Mouse (Mus musculus): ENCODE results near the gene Rapgef4.

The Rapgef4 gene

DNA sequence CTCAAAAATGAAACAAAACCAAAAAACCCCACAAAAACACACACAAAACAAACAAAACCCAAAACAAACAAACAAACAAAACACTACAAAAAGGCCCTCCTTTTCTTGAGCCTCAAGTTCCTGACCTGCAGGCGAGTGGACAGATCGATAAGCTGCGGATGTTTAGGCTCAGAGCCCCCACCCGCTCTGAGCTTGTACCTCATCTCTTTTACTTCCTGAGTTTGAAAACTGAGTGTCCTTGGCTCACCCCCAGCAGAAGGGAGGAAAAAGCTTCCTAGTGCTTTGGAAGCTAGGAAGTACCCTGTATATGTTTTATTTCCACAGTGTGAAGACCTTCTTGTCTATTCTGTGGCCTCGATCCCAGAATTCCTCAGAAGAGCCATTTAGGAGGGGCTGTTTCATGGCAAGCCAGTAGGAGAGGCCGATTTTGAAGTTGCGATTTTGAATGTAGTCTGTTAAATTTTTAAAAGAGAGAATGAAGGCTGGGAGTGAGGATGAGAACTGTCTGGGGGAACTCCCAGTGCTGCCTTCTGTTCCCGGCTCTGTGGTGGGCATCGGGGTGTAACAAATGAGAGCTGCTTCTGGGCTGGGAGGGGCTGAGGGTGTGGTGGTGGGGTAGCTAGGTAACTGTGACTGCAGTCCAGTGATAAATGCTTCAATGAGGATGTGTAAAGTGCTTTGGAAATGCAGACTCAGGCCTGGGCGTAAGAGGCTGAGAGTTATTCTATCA lies 2.0 kb downstream of the Rapgef4 start:
- DNase-seq (ENCODE audit: low spot score): no peak

DNA sequence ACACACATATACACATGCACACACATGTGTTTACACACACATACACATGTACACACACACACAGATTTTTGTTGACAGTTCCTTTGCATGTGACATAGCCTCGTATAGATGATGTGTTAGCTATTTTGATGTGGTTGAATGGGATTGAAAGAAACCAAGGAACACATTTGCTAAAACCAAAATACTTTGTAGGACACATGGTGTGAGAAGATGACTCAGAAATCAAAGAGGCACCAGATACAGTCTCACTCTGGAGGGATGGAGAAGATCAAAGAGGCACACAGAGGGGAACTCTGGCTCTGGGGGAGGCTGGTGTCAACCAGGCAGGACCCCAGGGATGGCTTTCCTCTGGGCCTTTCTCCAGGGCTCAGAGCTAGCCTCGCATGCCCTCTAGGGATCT lies 4.7 kb downstream of the Rapgef4 start:
- DNase-seq (ENCODE audit: low spot score): no peak

DNA sequence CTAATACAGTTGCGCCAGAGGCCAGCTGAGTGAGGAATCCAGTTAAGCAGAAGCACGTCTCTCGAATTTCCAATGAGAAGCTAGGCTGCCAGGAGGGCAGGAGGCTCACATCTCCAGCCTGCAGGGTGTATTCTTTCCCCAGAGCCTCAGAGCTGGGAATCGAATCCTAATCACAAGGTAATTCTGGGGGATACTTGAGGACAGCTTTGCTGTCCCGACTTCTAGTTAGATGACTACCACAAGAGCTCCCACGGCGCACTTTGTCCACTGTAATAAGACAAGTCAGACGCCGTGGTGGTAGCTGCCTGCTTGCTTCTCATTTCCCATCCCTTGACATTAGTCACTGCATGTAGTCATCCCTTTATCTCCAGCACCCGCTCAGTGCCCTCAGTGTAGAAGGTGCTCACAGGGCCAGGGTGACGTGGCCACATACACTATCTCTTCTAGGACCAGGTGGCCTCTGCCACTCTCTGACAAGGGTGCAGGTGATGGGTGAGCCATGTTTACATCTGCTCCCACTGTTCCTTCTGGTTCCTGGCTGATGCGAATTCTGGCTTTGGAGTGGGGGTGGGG lies 5.3 kb downstream of the Rapgef4 start:
- DNase-seq (ENCODE audit: low spot score): no peak

DNA sequence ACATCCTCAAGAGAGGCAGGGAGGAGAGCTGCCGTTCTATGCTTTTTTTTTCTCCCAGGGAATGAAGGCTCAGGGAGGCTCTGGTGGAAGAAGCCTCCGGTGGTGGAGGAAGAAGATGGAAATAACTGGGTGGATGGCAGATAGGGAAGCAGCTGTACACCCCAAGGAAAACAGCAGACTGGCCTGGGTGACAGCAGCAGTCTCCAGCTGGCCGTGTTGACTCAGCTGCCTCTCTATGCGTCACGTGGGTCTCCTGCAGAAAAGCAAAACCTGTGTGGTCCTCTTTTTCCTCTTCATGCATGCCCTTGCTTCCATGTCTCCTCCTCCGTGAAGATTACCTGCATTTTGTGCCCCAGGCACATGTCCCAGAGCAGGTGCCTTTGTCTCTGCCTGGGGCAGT lies 7.5 kb downstream of the Rapgef4 start:
- DNase-seq (ENCODE audit: low spot score): no peak

DNA sequence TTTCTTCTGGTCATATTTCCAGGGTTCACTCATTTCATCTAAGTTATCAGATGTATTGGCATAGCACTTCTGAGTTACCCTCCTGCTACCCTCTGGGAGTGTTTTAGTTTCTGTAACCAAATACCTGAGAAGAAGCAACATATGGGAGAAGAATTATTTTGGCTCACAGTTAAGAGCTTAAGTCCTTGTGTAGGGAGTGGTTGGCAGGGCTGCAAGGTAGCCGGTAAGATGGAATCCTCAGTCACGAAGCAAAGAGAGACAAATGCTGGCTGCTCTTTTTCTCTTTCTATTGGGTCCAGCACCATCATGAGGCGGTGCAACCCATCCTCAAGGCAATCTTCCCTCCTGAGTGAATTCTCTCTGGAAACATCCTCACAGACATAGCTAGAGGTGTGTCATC lies 11.1 kb downstream of the Rapgef4 start:
- DNase-seq (ENCODE audit: low spot score): no peak

DNA sequence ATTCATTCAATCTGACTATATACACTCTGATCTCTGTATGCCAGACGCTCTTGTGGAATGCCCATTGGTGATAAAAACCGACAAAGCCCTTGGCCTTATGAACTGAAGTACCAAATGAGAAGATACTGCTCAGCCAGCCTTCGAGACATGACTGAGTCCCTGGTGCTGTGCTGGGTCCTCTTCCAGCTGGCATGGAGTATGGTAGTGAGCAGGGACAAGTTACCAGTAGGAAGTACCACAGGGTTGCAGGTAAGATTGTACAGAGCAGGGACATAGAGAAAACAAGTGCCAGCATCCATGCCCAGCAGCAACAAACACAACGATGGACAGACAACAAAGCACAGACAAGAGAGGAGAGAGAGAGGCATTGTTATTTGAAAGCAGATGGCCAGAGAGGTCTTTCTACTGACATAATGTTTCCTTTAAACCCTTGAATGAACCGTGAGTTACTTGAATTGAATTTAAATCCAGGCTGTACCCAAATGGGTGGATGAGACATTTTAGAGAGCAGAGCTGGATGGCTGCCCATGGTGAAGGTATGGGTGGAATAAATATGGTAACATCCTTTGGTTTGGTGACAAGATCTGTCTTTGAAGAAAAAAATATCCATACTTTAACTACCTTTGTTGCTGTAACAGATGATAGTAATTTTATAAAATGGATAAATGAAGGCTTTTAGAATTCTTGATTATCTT lies 12.8 kb downstream of the Rapgef4 start:
- no peak for DNase-seq (ENCODE audit: low spot score)

DNA sequence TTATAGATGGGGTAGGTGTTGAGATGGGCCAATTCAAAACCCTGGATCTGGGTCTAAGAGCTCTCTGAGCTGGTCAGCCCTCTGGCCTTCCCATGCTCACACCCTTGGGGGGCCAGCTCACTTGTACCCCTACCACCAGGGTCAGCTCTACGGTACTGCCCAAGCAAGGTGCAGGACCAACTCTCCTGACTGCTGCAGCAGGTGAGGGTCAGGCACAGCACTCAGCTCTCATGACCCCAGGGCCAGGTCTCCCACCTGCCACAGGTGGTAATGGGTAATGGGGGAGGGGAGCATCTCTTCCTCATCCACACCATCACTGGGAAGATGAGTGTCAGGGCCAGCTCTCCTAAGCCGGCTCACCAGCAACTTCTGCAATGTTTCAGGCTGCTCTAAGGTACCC lies 17.5 kb downstream of the Rapgef4 start:
- DNase-seq (ENCODE audit: low spot score): no peak

DNA sequence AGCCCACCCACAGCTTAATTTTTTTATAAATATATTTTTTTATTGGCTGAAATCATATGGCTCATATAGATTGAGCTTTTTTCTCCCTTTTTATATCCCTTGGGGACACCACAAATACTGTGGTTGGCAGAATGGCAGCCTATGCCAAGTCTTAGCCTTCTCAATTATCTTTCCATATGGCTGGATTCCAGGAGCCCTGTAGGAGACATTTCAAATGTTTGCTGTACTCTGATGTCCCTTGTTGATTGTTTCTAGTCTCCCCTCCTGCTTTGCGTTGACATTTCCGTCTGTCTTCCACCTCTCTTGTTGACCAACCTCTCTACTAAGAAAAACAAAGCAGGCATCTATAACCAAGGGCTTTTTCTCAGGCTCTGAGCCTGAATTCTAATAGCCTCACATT lies 19.1 kb downstream of the Rapgef4 start:
- no peak for DNase-seq (ENCODE audit: low spot score)

DNA sequence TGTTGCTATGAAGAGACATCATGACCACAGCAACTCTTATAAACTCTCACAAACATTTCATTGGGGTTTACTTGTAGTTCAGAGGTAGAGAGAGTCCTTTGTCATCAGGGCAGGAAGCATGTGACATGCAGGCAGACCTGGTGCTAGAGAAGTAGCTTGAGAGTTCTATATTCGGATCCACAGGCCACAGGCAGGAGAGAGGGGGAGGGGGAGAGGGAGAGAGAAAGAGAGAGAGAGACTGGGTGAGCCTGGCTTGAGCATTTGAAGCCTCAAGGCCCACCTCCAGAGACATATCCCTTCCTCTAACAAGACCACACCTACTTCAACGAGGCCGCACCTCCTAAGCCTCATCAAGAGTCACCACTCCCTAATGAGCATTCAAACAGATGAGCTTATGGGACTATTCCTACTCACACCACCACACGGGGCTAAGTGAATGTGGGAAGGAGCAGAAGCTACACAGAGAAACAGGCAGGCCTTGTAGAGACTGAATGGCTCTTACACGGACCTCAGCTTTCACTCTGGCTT lies 21.9 kb downstream of the Rapgef4 start:
- no peak for DNase-seq (ENCODE audit: low spot score)

DNA sequence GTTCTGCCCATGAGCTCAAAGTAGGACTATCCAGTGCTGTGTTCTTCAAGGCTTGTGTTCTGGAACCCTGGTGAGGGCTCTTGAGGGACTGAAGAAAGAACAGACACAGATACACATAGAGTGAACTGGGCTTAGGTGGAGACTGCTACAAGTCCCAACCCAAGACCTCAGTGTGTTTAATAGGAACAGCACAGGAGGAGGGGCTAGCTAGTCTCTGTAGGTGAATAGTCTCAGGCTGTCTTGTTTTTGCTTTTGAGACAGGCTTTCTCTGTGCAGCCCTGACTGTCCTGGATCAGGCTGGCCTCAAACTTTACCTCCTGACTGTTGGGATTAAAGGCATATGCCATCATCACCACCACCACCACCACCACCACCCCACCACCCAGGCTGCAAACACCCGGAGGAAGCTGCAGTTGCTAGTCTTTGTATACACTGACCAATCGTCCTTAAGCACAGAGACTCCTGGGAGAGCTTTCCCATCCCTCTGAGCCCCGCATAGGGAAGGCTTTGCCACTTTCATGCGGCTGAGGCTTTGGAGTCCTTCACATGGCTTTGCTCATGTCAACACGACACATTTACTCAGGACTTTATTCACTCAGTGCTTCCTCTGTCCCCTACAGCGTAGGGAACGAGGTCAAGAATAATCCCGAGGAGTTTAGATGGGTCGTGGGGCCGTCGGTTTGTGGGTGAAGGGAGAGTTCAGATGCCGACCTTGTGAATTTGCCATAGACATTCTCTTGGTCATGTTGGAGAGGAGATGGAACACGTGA lies 22.9 kb downstream of the Rapgef4 start:
- no peak for DNase-seq (ENCODE audit: low spot score)

DNA sequence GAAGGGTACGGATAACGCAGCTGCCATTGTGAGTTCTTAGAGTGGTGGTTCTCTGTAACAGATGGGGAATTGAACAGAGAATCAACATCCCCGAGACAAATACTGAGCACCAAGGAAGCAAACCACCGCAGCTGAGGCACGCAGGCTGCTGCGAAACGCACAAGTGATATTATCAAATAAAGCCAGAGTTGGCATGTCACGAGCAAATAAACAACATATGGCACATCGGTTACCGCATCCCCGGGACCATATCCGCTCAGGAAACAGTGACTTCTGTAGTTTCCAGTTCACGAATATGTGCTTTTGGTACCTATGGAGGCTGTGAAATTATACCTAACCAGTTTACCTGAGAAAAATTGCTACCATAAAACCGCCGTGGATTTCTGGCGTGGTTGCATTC lies 24.0 kb downstream of the Rapgef4 start:
- no peak for DNase-seq (ENCODE audit: low spot score)

DNA sequence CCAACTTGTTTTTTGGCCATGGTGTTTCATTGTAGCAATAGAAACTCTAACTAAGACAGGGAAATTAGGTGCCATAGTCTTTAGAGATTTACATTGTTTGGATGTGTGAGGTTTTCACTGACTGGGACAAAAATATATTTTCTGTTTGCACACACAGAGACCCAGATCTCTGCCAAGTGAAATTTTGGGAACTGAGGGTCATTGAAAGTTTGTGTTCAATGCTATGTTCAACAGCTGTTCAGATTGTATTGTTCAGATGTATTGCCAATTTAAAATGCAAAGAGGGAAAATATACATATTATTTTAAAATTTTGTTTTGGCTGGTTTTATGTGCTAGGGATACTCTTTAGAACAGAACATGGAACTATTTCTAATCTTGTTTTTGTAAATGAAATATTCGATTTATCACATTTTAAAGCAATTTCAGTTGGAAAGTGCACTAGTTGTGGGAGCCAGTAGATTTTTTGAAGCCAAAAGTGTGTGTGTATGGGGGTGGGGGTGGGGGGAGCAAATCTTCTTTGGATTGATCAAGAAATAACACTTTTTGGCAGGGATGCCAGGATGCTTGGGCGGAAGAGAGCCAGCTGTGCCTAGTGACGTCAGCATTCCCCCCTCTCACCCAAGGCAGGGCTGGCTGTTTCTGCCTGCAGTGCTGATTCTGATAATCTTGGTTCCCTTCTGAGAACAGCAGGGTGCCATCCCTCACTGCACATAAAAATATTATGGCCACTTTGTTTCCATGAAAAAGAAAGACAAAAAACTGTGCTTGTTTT lies 28.6 kb downstream of the Rapgef4 start:
- no peak for DNase-seq (ENCODE audit: low spot score)

DNA sequence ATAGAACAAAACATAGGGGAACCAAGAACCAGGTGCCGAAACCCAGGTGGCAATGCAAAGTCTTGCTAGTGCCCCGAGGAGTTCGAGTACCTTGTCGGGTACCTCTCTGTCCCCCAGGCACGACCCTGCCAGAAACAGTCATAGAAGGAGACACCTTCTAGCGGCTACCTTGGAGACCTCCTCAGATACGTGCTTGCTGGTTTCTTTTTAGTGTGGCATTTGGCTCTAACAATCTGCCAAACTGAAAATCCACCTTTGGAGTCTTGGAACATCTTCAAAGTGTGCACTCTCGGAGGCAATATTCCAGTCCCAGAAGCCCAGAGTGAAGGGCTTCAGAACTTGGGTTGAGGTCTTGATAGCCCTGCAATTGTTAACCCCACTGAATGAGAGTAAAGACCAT lies 34.3 kb downstream of the Rapgef4 start:
- no peak for DNase-seq (ENCODE audit: low spot score)

DNA sequence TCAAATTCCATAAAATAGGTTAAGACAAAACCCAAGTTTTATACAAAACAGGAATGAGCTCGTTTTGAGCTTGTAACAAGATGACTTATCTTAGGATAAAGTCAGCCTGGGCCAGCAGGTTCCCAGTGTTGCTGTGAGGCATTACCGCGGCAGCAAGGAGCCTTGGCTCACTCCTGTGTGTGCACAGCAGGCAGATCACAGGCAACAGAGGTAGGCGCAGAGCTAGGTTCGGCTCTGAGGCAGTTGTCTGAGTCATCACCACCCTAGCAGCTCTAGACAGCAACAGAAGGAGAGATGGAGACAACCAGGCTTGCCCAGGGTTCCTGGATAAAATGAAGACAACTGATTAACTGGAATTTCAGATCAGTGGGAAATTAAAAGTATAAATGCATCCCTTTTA lies 35.0 kb downstream of the Rapgef4 start:
- DNase-seq (ENCODE audit: low spot score): no peak

DNA sequence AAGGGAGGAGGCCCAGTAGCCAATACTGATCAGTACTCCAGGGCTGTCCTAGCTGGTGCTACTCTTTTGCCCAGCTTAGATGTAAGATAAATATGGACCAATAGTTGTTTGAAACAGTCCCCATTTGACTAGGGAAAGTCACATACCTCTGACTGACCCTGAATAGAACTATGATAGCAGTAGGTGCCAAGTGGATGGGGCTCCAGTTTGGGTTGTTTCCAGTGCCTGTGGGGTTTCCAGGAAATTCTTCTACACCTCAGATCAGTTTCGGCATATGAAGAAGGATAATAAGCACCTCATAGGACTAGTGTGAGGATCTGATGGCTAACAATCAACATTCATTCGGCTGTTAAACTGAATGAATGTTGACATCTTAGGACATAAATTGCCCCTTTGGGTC lies 36.1 kb downstream of the Rapgef4 start:
- no peak for DNase-seq (ENCODE audit: low spot score)

DNA sequence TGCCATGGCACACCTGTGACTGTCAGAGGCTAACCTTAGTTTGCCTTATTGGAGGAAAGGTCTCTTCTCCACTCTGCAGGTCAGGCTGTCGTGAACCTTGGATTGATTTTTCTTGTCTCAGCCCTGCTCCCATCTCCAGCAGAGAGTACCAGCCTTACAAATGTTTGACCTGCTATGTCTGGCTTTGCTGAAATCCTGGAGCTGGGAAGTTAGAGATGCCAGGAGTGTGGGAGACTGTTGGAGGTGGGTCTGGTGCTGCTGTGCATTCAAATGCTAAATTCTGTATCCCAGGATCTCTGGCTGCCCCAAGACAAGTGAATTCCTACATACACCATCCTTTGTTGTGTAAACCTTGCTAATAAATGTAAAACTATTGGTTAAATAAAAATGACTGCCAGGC lies 37.7 kb downstream of the Rapgef4 start:
- no peak for DNase-seq (ENCODE audit: low spot score)

DNA sequence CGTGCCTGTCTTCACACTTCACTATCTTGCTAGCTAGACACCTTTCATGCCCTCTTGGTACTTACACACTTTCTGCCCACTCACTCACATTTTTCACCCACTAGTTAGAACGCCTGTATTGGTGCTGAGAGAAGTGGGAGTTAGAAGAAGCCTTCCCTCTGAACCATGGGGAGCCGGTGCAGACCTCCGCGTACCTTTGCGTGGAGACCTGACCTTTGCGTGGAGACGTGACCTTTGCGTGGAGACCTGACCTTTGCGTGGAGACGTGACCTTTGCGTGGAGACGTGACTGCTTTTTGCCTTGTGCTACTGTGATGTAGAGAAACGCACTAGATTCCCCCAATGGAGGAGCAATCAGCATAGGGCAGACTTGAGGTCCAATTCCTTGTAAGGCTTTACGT lies 39.7 kb downstream of the Rapgef4 start:
- no peak for DNase-seq (ENCODE audit: low spot score)

DNA sequence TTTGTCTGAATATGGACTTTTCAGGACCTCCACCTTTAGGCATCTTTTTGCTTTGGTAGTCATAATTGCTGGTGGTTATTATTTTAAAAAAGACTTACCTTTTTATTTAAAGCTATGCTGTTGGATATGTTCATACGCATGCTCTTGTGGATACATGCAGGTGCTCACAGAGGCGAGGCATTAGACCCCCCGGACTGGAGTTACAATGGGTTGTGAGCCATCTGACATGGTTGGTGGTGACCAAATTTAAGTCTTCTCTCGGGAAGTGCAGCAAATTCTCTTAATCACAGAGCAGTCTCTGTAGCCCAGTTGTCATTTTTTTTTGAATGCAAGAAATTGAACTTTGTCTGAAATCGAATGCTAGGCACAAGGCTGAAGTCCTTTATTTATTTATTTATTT lies 40.4 kb downstream of the Rapgef4 start:
- no peak for DNase-seq (ENCODE audit: low spot score)

DNA sequence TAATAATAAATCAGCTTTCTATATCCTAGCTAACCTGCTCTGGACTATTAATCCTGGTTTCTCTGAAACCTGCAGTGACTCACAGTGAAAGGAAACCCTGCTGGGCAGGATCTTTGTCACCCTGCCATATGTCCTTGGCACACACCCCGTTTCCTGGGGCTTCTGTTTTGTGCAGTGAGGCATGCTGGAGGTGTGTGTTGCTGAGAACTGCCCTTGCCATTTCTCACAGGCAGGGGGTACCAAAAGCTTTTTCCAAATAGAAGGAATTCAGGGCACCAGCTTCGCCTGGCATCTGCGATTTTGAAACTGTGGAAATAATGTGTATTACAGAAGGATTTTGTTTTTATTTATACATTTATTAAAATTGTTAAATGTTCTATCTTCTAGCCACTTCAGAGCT lies 40.8 kb downstream of the Rapgef4 start:
- DNase-seq (ENCODE audit: low spot score): no peak

DNA sequence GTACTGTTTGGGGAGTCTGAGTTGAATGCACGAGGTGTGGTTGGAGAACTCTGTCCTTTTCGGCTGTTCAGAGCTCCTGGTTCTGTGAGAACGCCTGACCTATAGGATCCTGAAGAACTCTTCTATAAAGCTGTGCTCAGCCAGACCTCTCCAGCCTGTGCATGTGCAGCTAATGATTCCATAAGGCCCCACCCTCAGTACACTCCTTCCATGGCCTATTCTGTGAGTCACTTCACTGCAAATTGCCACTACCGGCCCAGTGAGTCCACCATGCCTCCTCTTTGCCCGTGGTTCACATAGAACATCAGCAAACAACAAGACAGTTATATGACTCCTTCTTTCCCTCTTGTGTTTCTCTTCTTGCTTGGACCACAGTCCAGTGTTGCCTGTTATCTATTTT lies 42.8 kb downstream of the Rapgef4 start:
- no peak for DNase-seq (ENCODE audit: low spot score)

DNA sequence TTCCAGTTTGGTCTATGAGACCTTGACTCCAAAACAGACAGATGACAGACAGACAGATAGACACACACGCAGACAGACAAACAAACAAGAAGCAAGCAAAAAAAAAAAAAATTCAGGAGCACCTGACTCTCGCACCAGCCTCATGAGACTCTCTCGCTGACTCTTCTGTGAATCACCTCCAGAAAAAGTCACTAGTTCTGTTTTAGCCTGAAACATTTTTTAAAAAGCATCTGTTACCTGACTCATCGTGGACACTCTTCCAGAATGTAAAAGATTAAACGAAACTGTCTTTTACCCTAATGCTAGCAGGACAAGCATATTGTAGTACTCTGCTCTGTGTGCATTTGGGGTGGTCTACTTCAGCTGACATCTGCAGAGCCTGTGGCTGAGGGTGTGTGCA lies 44.6 kb downstream of the Rapgef4 start:
- DNase-seq (ENCODE audit: low spot score): no peak

DNA sequence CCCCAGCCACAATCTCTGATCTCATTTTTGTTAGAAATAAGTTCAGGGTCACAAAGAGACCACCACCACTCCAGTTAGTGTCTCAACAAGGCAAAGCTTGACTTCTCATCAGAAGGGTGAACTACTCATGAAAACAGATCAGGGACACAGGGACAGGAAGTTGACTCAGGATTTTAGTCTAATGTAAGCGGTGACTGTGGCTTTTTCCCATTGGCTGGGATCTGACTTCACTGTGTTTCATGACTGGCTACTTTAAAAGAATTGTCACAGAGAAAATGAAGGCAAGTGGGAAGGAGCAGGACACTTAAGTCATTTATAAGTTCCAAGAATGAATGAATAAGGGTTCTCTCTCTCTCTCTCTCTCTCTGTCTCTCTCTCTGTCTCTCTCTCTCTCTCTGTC lies 45.5 kb downstream of the Rapgef4 start:
- no peak for DNase-seq (ENCODE audit: low spot score)
